Mouse (Mus musculus) cerebral cortex, adult 2 months (tissue): ENCODE measurements around the gene Hist1h4c.

Experiments used
- WGBS: fragments of 180-500 bp; shearing (Covaris S2); methylation state at CpG from one replicate; pipeline ENCODE4 v1.1.7; 2018; 5-methylcytosine and 5-hydroxymethylcytosine counted together

Gene Hist1h4c

DNA sequence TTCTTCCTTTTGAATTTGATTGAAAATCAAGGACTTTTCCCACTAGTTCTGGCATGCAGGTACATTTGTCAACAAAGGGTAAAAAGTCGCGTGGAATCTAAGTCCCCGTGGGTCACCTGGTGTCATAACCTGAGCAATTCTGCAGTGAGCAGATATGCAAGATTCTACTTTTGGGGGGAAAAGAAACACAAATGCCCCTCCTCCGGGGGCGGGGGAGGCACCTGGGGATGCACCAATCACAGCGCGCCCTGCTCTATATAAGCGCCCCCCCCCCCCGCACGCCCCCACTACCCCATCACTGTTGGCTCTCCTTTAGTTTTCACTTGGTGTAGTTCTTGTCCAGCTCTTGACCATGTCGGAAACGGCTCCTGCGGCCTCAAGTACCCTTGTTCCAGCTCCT is 2.7 kb downstream of the Hist1h4c start, which contains the start of gene Hist1h1t:
Gene Hist1h1t, plus strand, starts transcription at position 301 of the 400 bp plus-strand sequence.
- 59% methylated on average over 13 of the region's 13 CpGs for WGBS

DNA sequence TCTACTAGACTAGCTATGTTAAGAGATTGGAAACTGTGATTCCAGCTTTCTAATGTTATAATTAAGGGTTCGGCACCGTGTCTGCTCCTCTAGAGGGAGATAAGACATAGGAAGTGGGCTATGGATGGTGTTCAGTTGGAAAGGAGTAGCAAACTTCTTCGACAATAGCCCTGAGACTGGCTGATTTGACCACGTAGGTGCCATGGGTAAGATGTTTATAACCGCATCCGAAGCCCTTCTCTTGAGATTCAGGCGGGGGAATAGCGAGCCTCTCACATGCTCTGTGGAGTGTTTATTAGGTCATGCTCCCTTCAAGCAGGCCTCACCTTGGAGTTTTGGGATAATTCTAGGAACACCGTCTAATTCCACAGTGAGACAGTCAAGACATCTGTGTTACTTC is 3.3 kb downstream of the Hist1h4c start:
- 97% methylated on average over 9 of the region's 9 CpGs for WGBS

DNA sequence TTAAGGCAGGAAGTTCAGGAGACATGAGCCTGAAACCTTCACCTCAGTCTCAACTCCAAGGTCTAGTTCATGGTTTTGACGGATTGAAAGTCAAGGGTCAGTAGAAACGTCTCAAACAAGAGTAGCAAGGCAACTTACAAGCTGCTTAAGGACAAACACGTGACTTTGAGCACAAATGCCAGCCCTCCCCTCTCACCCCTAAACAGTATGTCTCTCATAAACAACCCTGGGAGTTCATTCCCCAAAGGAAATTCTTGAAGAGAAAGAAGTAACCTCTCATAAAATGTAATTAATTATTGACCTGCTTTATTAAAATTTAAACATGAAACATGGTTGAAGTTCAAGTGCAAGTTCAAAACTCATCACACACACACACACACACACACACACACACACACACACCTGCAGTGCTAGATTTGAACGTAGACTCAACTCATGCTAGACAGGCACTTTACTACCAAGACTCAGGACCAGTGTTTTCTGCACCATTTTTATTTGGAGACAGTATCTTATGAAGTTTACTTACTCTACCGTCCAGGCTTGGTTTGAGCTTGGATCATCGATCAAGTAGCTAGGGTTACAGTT is 4.3 kb downstream of the Hist1h4c start:
- WGBS, result 86% methylated on average over 6 of the region's 6 CpGs

DNA sequence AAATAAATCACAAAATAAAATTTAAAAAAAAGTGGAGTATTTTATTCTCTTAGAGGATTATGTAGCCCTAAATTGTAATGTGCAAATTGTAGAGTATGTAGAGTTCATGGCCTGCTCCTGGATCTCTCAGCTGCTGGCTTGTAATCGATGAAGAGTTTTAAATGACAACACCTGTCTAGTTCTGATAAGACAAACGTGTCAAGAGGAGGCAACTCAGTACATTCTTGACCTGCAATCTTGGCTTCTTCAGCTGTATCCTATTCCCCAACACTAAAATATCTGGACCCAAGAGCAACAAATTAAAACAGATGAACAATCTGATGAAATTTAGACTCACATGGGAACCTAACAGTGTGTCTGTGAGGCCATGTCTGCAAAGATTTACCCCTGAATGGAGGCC is 8.8 kb downstream of the Hist1h4c start:
- 84% methylated on average over 2 of the region's 2 CpGs for WGBS

DNA sequence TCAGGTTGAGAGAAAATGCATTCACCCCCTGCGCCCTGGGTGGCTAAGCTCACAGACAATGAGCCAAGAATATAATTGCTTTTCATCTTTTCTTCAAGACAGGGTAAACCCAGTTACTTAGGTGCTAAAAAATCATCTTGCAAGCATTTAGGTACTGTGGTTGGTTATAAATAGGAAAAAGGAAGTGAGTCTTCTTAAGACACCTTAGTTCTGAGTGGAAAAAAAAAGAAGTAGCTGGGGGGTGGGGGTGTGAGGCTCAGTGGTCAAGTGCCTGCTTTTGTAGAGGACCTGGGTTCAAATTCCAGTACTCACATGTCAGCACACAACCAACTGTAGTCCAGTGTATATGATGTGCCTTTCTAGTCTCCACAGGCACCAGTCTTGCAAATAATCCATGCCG is 9.3 kb downstream of the Hist1h4c start:
- WGBS, result 98% methylated on average over 2 of the region's 2 CpGs

DNA sequence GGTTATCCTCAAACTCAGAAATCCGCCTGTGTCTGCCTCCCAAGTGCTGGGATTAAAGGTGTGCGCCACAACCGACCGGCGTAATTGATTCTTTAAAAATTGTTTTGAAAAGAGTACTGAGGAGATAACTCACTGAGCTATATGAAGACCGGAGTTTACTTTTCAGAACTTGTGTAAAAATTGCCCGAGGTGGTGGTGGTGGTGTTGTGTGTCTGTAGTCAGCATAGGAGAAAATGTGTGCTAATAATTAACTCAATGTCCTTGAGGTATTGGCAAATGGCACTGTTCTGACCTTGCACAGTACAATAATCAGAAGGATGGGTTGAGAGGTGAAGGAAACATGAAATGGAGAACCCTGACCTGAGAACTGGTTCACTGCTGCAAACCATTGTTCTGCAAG is 10.3 kb downstream of the Hist1h4c start:
- WGBS, result 97% methylated on average over 7 of the region's 7 CpGs

DNA sequence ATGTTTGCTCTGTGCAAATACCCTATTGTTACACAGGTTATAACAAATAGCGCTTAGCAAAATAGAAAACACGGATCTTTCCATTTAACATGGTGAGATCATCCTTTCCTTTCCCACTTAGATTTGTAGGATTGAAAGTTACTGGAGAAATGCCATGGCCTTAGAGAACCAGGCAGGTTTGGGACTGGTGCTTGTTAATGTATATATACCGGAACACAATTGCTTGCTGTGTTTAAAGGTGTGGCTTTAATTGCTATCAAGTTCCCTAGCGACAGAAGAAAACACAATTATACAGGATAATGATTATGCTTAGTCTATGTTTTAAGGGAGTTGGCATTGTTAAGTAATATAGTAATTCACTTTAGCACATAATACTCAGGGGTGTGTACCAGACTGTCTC is 11.1 kb downstream of the Hist1h4c start:
- WGBS, result 79% methylated on average over 4 of the region's 4 CpGs

DNA sequence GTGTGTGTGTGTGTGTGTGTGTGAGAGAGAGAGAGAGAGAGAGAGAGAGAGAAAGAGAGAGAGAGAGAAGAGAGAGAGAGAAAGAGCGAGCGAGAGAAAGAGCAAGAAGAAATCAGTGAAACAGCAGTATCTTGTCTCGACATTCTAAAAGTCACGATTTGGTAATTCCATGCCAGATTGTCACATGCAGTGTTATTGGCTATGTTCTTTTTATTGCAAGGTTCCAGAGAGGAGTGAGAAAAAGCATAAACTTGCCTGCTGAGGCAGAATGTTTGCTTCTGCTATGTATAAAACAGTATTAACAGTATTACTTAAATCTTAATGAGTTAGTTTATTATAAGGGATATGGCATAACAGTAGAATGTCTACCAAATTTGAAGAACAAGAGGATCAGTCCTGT is 12.3 kb downstream of the Hist1h4c start:
- WGBS, result 17% methylated on average over 4 of the region's 4 CpGs

DNA sequence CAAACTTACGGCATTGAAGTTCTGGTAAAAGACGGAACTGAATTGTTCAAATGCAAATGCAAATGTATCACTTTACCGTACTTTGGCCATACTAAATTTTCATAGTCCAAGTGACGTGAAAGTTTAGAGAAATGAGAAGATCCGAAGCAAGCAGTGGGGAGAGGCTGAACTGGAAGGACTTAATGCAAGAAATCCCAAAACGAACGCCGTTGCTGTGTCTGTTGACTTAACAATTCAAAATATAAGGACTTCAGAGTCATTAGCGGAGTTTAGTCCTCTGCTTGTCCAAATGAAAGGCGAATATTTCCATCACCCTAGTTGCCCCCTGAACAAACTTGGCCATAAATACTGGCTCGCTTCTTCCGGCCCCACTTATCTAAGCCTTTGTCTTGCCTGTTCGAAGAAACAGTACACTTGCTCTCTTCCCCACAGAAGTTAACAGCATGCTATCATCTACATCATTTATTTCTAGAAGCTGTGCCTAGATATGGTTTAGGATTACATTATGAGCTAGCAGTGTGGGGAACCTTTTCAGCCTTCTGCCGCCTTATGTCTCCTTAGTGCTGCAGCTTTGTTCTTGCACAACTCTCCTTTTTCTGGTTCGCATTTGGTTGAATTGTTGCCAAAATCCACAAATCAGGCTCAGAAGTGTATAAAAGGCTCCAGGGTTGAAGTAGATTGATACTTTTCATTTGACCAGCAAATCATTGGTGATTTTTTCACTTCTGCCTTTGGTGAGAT is 13.0 kb downstream of the Hist1h4c start:
- WGBS, result 1% methylated on average over 15 of the region's 15 CpGs

DNA sequence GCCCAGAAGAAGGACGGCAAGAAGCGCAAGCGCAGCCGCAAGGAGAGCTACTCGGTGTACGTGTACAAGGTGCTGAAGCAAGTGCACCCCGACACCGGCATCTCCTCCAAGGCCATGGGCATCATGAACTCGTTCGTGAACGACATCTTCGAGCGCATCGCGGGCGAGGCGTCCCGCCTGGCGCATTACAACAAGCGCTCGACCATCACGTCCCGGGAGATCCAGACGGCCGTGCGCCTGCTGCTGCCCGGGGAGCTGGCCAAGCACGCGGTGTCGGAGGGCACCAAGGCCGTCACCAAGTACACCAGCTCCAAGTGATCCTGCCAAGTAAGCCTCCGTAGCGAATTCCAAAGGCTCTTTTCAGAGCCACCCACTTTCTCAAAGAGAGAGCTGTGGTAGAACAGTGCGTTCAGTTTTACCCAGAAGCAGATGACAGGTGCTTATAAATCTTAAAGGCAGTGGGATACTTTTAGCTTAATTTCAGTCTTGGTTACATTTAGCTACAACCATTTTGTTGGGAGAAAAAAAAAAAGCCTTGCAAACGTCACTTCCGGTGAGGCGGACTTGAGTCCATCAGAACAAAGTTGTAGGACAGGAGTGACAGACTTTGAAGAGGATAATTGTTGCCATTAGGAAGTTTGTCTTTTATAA is 13.8 kb downstream of the Hist1h4c start:
- whole genome bisulfite sequencing, result under 1% methylated on average over 18 of the region's 37 CpGs

DNA sequence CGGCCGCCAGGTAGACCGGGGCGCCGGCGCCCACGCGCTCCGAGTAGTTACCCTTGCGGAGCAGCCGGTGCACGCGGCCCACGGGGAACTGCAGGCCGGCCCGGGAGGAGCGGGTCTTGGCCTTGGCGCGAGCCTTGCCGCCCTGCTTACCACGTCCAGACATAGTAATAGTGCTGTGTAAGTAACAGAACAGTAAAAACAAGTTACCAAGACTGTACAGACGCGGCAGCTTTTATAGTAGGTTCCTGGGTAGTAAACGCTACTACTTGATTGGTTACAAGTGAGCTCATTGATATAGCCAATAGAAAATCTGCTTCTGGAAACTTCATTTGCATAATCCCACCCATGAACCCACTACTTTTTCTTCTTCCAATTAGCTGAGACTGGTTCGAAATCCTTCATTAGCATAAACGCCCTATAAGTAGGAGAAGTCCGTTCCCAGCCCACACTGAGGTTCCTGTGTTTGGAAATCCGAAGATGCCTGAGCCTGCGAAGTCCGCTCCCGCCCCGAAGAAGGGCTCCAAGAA is 14.4 kb downstream of the Hist1h4c start, which contains the start of the genes Hist1h2ac and Hist1h2bc:
Gene Hist1h2ac, minus strand, starts transcription at position 194 of the 527 bp plus-strand sequence.
Gene Hist1h2bc, plus strand, starts transcription at position 445 of the 527 bp plus-strand sequence.
- WGBS, result under 1% methylated on average over 32 of the region's 32 CpGs

DNA sequence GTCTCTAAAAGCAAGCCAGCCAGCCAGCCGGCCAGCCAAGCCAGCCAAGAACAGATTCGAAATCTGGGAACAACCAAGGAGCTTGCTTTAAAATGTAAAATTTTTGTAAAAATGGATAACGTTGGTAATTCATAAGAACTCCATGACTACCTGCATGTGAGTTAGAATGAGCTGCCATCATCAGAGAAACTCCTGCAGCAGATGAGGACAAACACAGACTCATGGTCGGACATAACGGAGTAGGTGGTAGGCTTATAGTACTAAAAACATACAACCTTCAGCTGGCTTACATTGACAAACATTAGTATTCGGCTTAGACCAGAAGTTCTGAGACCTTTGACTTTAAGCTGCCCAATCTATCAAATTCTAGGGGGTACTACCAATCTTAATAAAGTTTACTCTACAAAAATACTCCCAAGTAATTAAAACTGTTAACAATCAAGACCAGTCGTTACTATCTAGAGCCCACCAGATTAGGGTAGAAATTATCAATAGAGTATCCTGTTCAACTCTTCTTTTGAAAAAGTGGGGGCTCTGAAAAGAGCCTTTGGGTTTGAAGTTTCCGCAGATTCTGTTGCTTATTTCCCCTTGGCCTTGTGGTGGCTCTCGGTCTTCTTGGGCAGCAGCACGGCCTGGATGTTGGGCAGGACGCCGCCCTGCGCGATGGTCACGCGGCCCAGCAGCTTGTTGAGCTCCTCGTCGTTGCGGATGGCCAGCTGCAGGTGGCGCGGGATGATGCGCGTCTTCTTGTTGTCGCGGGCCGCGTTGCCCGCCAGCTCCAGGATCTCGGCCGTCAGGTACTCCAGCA is 15.1 kb downstream of the Hist1h4c start:
- 10% methylated on average over 16 of the region's 30 CpGs for whole genome bisulfite sequencing

DNA sequence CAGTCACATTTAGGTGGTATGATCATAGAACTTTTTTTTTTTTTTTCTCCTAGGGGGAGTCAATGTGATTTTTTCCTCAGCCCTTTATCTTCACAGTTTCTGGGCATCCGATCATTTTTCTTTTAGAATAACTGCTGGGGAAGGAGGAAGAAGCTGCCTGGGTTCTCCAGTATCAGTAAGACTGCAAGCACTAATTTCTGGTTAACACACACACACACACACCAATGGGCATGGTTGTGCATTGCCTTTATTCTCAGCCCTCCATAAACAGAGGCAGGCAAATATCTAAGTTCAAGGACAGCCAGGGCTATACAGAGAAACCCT is 15.7 kb downstream of the Hist1h4c start:
- WGBS, result 63% methylated on average over 1 of the region's 1 CpGs

DNA sequence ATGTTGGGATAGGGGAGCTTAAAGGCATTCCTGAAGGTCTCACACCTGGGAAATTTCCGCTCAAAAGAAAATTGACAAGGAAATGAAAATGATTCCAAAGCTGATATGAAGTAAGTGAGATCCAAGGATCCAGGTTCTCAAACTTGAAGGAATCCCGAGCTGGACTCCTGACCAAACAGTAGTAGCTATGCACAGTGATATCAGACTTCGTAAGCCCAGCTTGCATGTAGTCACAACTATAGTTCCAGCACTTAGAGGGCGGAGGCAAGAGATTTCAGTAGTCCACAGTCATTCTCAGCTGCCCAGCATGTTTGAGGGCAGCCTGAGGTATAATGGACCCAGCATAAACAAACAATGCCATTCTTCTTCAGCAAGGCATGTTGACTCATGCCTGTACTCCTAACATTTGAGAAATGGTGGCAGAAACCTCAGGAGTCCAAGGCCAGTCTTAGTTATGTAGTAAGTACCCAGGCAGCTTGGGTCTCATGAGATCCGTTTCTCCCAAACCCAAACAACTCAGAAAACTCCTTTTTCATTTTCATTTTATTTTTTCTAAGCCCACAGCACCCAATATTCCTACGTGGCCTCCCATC is 16.2 kb downstream of the Hist1h4c start:
- WGBS, result 92% methylated on average over 6 of the region's 6 CpGs

DNA sequence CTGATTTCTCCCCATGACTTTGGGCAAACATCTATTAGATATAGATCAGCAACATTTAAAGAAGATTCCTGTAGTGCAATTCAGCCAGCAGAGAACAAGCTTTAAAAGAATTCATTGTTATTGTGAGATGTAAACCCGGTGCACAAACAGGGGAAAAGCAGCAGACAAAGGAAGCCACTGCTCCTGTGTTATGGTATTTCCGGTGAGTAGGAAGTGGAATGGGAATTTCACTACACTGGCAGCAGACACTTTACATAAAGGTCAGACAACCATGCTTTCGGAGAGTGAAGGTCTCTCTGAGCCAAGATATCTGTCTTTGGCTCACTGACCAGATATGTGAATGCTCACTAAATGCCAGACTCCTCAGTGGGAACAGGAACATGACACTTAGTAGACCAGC is 35.7 kb downstream of the Hist1h4c start:
- WGBS, result 64% methylated on average over 3 of the region's 3 CpGs

DNA sequence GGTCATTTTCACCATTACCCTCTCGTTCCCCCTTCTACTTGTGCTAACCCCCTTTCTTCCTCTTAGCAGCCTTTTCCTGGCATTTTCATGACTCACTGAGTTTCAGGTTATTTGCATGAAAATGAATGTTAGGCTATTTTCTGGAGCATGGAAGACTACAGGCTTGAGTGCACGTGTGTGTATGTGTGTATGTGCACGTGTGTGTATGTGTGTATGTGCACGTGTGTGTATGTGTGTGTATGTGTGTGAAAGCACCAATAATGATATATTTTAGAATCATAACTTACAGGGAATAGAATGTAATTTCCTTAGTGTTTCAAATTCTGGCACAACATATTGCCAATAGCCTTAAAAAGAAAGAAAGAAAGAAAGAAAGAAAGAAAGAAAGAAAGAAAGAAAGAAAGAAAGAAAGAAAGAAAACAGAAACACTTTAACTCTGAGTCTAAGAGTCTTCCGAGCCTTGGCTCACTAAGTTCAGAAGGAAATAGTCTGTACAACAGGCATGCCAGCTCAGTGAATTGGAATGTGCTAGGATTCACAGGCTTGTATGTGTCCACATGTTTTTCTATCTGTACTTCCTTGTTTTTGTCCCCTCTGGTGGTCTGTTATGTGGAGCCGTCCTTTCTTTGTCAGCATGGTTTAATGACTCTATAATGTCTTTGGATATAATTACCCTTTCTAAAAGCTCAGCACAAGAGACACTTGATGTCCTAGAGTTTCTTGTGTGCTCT is 38.5 kb downstream of the Hist1h4c start:
- WGBS, result 49% methylated on average over 6 of the region's 6 CpGs
